In the genomic region with DNA sequence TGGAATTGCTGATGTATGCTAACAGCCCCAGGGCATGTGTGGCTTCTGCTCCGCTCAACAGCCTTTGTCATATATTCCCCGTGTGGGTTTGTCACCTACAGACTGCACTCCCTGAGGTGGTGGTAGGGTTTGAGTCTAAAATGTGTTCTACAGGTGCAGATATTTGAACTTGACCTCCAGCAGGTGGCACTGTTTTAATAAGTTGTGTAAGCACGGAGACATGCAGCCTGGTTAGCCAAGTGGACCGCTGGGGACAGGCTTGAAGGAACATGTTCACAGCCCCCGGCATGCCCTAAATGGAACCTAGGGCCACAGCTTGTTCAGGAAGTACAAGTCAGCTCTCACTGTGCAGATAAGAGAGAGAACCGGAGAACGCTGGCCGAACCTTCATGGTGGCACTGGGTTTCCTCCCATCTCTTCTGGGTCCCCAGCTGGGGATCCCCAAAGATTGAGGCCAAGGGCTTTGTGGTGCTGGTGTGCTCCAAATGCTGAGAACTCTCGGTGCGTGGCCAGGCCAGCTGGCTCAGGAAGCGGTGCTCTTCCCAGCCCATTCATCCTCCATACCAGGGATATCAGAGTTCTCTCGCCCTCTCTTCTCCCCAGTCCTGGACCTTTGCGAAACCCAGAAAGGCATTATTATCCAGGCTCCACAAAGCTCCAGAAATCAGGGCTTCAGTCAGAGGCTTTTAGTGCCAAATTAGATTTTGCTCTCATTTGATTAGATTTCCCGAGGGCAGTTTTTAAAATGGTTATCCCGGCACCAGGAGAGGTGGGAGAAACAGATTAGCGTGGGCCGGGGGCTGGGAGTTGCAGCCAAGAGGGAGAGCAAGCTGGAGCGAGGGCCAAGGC, we compare ENCODE assay signal across 9 mouse cellular contexts. TPM values are rescaled to one million over a fixed set of nuclear protein-coding genes. Genes with fewer than 3 reads are reported as not detected.
DNase-seq lines count a peak whose midpoint lies in the region; ATAC-seq lines count a peak whose summit lies in the region.
"Had no signal": no experiment of that assay in that cellular context is flagged by ENCODE, and none has a peak within 500 bp of the region (broad histone marks: within the 10 kb centered on the region; RNA-seq: fewer than 3 reads in every experiment).

No protein-coding gene starts in this region.

- no peaks in the 10 kb centered on the region for H3K27me3 ChIP-seq in intestine, embryonic 15.5 days (replicated peaks)
- no peaks in the 10 kb centered on the region for H3K27me3 ChIP-seq in intestine, embryonic 16.5 days (replicated peaks; ENCODE audit: control insufficient read depth, insufficient read depth, low read length)
- H3K27me3 ChIP-seq in embryonic facial prominence, embryonic 10.5 days (replicated peaks; ENCODE audit: low read depth, poor library complexity, severe bottlenecking), result no peaks in the 10 kb centered on the region
- H3K27me3 ChIP-seq in forebrain, embryonic 13.5 days, result no peaks in the 10 kb centered on the region

- 84% methylated on average over 18 of the region's 18 CpGs for WGBS in intestine, embryonic 15.5 days
- 81% methylated on average over 18 of the region's 18 CpGs for WGBS in intestine, embryonic 16.5 days
- 82% methylated on average over 18 of the region's 18 CpGs for WGBS in embryonic facial prominence, embryonic 10.5 days
- WGBS in forebrain, embryonic 13.5 days, result 85% methylated on average over 18 of the region's 18 CpGs

- H3K27ac ChIP-seq in intestine, embryonic 15.5 days, result 0 out of 2 replicates have a peak overlapping the region, but pooled peaks have one; percentile 23
- H3K27ac ChIP-seq in intestine, embryonic 16.5 days (ENCODE audit: low read length), result no peak overlapping the region
- peak overlapping the region; percentile 54; the same call in 1 of the 2 replicates for H3K27ac ChIP-seq in embryonic facial prominence, embryonic 10.5 days (replicated peaks)
- H3K27ac ChIP-seq in forebrain, embryonic 13.5 days, result no peak overlapping the region
- H3K27ac ChIP-seq: macrophage had no signal

- H3K9me3 ChIP-seq in intestine, embryonic 15.5 days, result no peaks in the 10 kb centered on the region
- H3K9me3 ChIP-seq in intestine, embryonic 16.5 days (ENCODE audit: control insufficient read depth, low read length), result no peaks in the 10 kb centered on the region
- no peaks in the 10 kb centered on the region for H3K9me3 ChIP-seq in embryonic facial prominence, embryonic 10.5 days
- H3K9me3 ChIP-seq in forebrain, embryonic 13.5 days (replicated peaks), result no peaks in the 10 kb centered on the region

- no peak overlapping the region for H3K4me2 ChIP-seq in intestine, embryonic 15.5 days (replicated peaks)
- H3K4me2 ChIP-seq in intestine, embryonic 16.5 days (ENCODE audit: low read depth, low read length), result no peak overlapping the region
- H3K4me2 ChIP-seq in forebrain, embryonic 13.5 days, result no peak overlapping the region

- peaks cover 19% of the 10 kb centered on the region for H3K36me3 ChIP-seq in intestine, embryonic 15.5 days
- H3K36me3 ChIP-seq in intestine, embryonic 16.5 days (ENCODE audit: control insufficient read depth, insufficient read depth, low read length), result peaks cover 14% of the 10 kb centered on the region
- H3K36me3 ChIP-seq in embryonic facial prominence, embryonic 10.5 days (replicated peaks), result peaks cover 98% of the 10 kb centered on the region
- H3K36me3 ChIP-seq in forebrain, embryonic 13.5 days (ENCODE audit: poor library complexity, severe bottlenecking), result peaks cover 18% of the 10 kb centered on the region

- no peaks in the 10 kb centered on the region for H3K4me1 ChIP-seq in intestine, embryonic 15.5 days (replicated peaks)
- 0 out of 2 replicates have a peak, but pooled peaks cover 3% of the 10 kb centered on the region for H3K4me1 ChIP-seq in intestine, embryonic 16.5 days (ENCODE audit: control insufficient read depth, insufficient read depth, low read length)
- peaks cover 19% of the 10 kb centered on the region for H3K4me1 ChIP-seq in embryonic facial prominence, embryonic 10.5 days
- peaks cover 8% of the 10 kb centered on the region for H3K4me1 ChIP-seq in forebrain, embryonic 13.5 days

- no peak overlapping the region for H3K9ac ChIP-seq in intestine, embryonic 15.5 days
- H3K9ac ChIP-seq in intestine, embryonic 16.5 days (ENCODE audit: low read depth, low read length), result no peak overlapping the region
- H3K9ac ChIP-seq in forebrain, embryonic 13.5 days, result no peak overlapping the region

- DNase-seq in ES-CJ7 (ENCODE audit: low read depth, low spot score), result peak; percentile 81
- peak; percentile 43 for DNase-seq in embryonic facial prominence, embryonic 10.5 days (ENCODE audit: low spot score)
- DNase-seq in kidney, adult 9 months, result peak; percentile 68

- no peak overlapping the region for H3K4me3 ChIP-seq in intestine, embryonic 15.5 days (replicated peaks)
- H3K4me3 ChIP-seq in intestine, embryonic 16.5 days (ENCODE audit: low read length), result no peak overlapping the region
- no peak overlapping the region for H3K4me3 ChIP-seq in embryonic facial prominence, embryonic 10.5 days
- H3K4me3 ChIP-seq in forebrain, embryonic 13.5 days, result no peak overlapping the region

- no peak for ATAC-seq in intestine, embryonic 15.5 days
- ATAC-seq in intestine, embryonic 16.5 days, result no peak
- peak; percentile 40; the same call in 1 of the 2 replicates for ATAC-seq in monocyte, adult 5-6 weeks (replicated peaks; ENCODE audit: insufficient number of reproducible peaks, low FRiP score, low TSS enrichment, poor library complexity, severe bottlenecking)
- no peak for ATAC-seq in inflammation-experienced regulatory T-cells, adult 6 months
- ATAC-seq in forebrain, embryonic 13.5 days, result no peak

RNA-seq across cellular contexts. Expression of a gene that starts 57.8 kb away (rescaled TPM):
- 100 and 106 TPM in 2 replicates for polyA plus RNA-seq in intestine, embryonic 15.5 days (2015; fragmentation: Nextera tagmentation; extraction: Ambion mirVana)
- polyA plus RNA-seq in intestine, embryonic 16.5 days (2015; fragmentation: Nextera tagmentation; extraction: Ambion mirVana), result 68.4 and 76.3 TPM in 2 replicates
- polyA plus RNA-seq in embryonic facial prominence, embryonic 10.5 days (2016; fragmentation: Nextera tagmentation; extraction: Ambion mirVana), result 115 and 131 TPM in 2 replicates
- total RNA-seq in monocyte, adult 5-6 weeks (2017), result 20.9 to 75.7 TPM (median 27.3 TPM) in 3 replicates
- 1 to 10 TPM; 2.5 to 3.3 (median 2.8) TPM for polyA plus RNA-seq in inflammation-experienced regulatory T-cells, adult 6 months (2017; shearing (Covaris generic))
- polyA plus RNA-seq in forebrain, embryonic 13.5 days (2015; fragmentation: Nextera tagmentation; extraction: Ambion mirVana), result 25.3 and 28.9 TPM in 2 replicates

Comparison
In these comparisons a context has a peak if more than half of its experiments do, and no peak if none do; other contexts are left out.
1. H3K27ac ChIP-seq: peak in intestine, embryonic 15.5 days (single experiment) and embryonic facial prominence, embryonic 10.5 days (single experiment); none in intestine, embryonic 16.5 days (single experiment) and forebrain, embryonic 13.5 days (single experiment).
2. Peak in every context shown above with its lines, with median percentiles within 50 percentile points of each other: DNase-seq.